Mouse (Mus musculus): ENCODE measurements around the gene Gm21973. TPM values are rescaled to one million over a fixed set of nuclear protein-coding genes. Genes with fewer than 3 reads are reported as not detected.

Gene Gm21973
- polyA plus RNA-seq, 1 experiment: not detected

- Histone ChIP-seq H3K4me3 (replicated peaks; ENCODE audit: insufficient read depth, low read depth, low read length) (no peak overlapping the region), H3K4me1 (ENCODE audit: control insufficient read depth, insufficient read depth, low read length) (no peaks in the 10 kb centered on the region), H3K27ac (ENCODE audit: insufficient read depth, low read length) (no peak overlapping the region), H3K27me3 (ENCODE audit: control insufficient read depth, insufficient read depth, low read length) (no peaks in the 10 kb centered on the region)
- 92% methylated on average over 1 of the region's 1 CpGs for WGBS
- no peak for DNase-seq
- TF ChIP-seq POLR2A (IDR thresholded peaks at IDR 0.05; ENCODE audit: borderline replicate concordance, insufficient read depth, low read length): no peak
- no peak for TF ChIP-seq CTCF (IDR thresholded peaks at IDR 0.05; ENCODE audit: borderline replicate concordance, insufficient read depth, low read depth, low read length)
Measured at GRCm38 (mm10) chr15:10306461-10306860, 18.7 kb upstream of the Gm21973 start.

DNA sequence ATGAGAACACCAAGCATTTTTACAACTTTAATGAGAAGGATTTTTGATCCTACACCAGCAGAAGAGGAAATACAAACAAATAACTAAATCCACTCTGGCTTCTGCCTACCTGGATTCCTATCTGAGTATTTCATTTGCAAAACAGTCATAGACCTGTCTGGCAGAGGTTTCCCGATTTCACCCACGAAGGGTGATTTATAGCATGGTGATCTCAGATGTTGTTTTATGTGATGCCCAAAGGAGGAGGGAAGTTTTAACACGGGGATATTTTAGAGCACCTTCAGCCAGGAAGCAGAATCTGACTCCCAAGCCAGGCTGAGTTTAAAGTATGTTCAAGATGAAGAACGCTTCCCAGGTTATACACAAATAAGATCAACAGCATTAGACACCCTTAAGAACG, 13.4 kb upstream of the Gm21973 start:
- H3K4me1 ChIP-seq (ENCODE audit: control insufficient read depth, insufficient read depth, low read length): no peaks in the 10 kb centered on the region
- H3K27me3 ChIP-seq (ENCODE audit: control insufficient read depth, insufficient read depth, low read length): no peaks in the 10 kb centered on the region
- H3K27ac ChIP-seq (ENCODE audit: insufficient read depth, low read length): no peak overlapping the region
- 87% methylated on average over 5 of the region's 5 CpGs for WGBS
- no peak for DNase-seq
- TF ChIP-seq POLR2A (IDR thresholded peaks at IDR 0.05; ENCODE audit: borderline replicate concordance, insufficient read depth, low read length) (no peak), CTCF (IDR thresholded peaks at IDR 0.05; ENCODE audit: borderline replicate concordance, insufficient read depth, low read depth, low read length) (no peak)
- no peak overlapping the region for H3K4me3 ChIP-seq (replicated peaks; ENCODE audit: insufficient read depth, low read depth, low read length)

DNA sequence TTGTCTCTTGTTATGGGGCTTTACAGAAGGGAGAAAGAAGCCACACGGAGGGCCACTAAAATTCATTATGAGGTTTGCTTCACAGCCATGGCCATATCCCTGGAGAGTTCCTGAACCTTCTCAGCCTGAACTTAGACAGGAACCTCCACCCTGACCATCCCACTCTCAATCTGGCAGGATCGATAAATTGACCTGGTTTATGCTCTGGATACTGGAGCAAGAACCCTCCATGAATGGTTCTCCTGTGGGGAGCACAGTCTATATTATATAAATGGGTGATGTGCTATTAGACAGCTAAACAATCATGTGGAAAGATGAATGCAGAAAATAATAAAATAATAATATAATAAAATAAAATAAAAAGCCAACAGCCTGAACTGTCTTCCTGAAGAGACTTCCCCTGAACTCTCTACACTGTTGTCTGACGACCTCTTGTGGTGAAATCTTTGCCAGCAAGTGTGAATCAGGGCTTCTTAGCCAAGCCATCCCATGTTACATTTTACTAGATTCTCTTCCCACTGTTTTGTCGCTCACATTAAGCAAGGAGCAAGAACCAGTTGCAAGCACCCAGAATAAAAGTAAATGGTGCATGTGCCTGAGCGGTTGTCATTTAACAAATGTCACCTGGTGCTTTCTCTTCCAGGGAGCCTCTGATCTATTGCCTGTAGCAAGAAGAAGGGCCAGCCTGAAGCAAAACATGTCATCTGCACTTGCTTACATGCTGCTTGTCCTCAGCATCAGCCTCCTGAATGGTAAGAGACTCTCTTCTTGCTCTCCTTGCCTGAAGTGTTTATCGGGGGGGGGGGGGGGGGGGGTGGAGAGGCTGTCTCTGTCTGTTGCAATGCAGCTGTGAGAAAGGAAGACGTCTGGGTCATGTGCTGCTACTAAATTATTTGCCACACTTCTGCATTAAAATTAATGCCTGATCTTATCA, 11.4 kb upstream of the Gm21973 start:
- WGBS: 51% methylated on average over 7 of the region's 7 CpGs
- no peak overlapping the region for H3K4me3 ChIP-seq (replicated peaks; ENCODE audit: insufficient read depth, low read depth, low read length)

DNA sequence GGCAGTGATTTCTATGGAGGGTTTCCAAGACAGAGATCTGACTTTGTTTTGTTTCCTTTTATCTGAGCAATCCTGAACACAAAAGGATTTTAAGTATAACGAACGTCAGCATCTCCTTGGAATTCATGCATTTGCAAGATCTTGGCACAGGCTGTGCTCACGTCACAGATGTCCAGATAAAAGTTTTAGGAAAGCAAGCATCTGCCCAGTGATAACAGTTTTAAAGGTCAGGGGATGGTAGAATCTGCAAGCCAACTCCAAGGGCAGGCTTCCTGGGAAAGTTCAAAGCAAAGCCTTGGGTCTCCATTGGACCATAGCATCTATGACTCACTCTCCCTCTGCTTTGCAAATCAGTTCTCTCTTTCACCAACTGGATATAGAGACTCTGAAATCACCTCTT, 5.4 kb downstream of the Gm21973 start:
- Histone ChIP-seq H3K27me3 (ENCODE audit: control insufficient read depth, insufficient read depth, low read length) (no peaks in the 10 kb centered on the region; the same call in 1 of the 2 replicates), H3K4me3 (replicated peaks; ENCODE audit: insufficient read depth, low read depth, low read length) (no peak overlapping the region), H3K27ac (ENCODE audit: insufficient read depth, low read length) (no peak overlapping the region), H3K4me1 (ENCODE audit: control insufficient read depth, insufficient read depth, low read length) (no peaks in the 10 kb centered on the region)
- no peak for DNase-seq
- WGBS: 47% methylated on average over 3 of the region's 3 CpGs
- TF ChIP-seq CTCF (IDR thresholded peaks at IDR 0.05; ENCODE audit: borderline replicate concordance, insufficient read depth, low read depth, low read length) (no peak), POLR2A (IDR thresholded peaks at IDR 0.05; ENCODE audit: borderline replicate concordance, insufficient read depth, low read length) (no peak)

More for the DNA sequence above, 11.4 kb upstream of the Gm21973 start:
- no peak overlapping the region for H3K27ac ChIP-seq (ENCODE audit: insufficient read depth, low read length)
- TF ChIP-seq POLR2A (IDR thresholded peaks at IDR 0.05; ENCODE audit: borderline replicate concordance, insufficient read depth, low read length): no peak
- TF ChIP-seq CTCF (IDR thresholded peaks at IDR 0.05; ENCODE audit: borderline replicate concordance, insufficient read depth, low read depth, low read length): no peak
- no peaks in the 10 kb centered on the region for H3K4me1 ChIP-seq (ENCODE audit: control insufficient read depth, insufficient read depth, low read length)
- peak; percentile 9 to 11 for DNase-seq
- H3K27me3 ChIP-seq (ENCODE audit: control insufficient read depth, insufficient read depth, low read length): no peaks in the 10 kb centered on the region

- TF ChIP-seq POLR2A (IDR thresholded peaks at IDR 0.05; ENCODE audit: borderline replicate concordance, insufficient read depth, low read length): no peak
- no peak for TF ChIP-seq CTCF (IDR thresholded peaks at IDR 0.05; ENCODE audit: borderline replicate concordance, insufficient read depth, low read depth, low read length)
- DNase-seq: no peak
- 94% methylated on average over 1 of the region's 1 CpGs for WGBS
- no peak overlapping the region for H3K27ac ChIP-seq (ENCODE audit: insufficient read depth, low read length)
- no peak overlapping the region for H3K4me3 ChIP-seq (replicated peaks; ENCODE audit: insufficient read depth, low read depth, low read length)
- no peaks in the 10 kb centered on the region for H3K4me1 ChIP-seq (ENCODE audit: control insufficient read depth, insufficient read depth, low read length)
- H3K27me3 ChIP-seq (ENCODE audit: control insufficient read depth, insufficient read depth, low read length): no peaks in the 10 kb centered on the region; the same call in 1 of the 2 replicates
Measured at GRCm38 (mm10) chr15:10332566-10332965, 7.4 kb downstream of the Gm21973 start.

DNA sequence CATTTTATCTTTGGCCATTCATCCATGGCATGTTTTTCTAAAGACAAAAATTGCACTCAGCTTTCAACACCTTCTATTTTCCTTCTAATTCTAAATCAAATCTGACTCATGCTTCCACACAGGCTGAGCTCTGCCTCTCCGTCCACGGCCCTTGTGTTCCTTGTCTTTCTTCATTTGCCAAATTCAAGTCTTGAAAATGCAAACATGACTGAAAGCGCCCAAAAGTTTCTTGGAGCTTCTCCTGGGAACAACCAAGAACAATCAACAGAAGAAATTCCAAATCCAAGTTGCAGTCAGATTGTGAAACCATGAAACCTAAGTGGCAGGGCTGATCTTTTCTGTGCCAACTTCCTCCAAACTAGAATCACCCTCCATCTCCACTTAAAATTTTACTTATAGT, 13.4 kb downstream of the Gm21973 start:
- Histone ChIP-seq H3K4me3 (replicated peaks; ENCODE audit: insufficient read depth, low read depth, low read length) (no peak overlapping the region), H3K4me1 (ENCODE audit: control insufficient read depth, insufficient read depth, low read length) (no peaks in the 10 kb centered on the region), H3K27ac (ENCODE audit: insufficient read depth, low read length) (no peak overlapping the region), H3K27me3 (ENCODE audit: control insufficient read depth, insufficient read depth, low read length) (no peaks in the 10 kb centered on the region)
- no peak for DNase-seq
- TF ChIP-seq CTCF (IDR thresholded peaks at IDR 0.05; ENCODE audit: borderline replicate concordance, insufficient read depth, low read depth, low read length): no peak
- TF ChIP-seq POLR2A (IDR thresholded peaks at IDR 0.05; ENCODE audit: borderline replicate concordance, insufficient read depth, low read length): no peak
- WGBS: 73% methylated on average over 3 of the region's 3 CpGs

DNA sequence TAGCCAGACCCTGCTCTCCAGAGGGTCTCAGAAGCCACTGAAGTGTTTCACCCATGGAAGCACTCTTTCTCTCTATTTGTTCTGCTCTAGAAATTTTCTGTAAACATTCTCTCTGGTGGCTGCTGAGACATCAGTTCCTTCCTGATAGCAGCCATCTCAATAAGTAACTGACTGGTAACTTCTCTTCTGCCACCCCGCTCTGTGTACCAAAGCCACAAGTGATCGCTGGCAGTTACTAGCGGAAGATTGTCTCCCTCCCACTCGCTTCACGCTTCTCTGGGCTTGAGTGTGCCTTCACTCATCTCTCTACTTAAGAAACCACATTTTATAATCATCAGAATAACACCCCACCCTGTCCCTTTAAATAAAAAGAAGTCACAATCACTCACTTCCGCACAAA, 21.9 kb downstream of the Gm21973 start:
- TF ChIP-seq POLR2A (IDR thresholded peaks at IDR 0.05; ENCODE audit: borderline replicate concordance, insufficient read depth, low read length) (no peak), CTCF (IDR thresholded peaks at IDR 0.05; ENCODE audit: borderline replicate concordance, insufficient read depth, low read depth, low read length) (no peak)
- Histone ChIP-seq H3K27me3 (ENCODE audit: control insufficient read depth, insufficient read depth, low read length) (no peaks in the 10 kb centered on the region), H3K27ac (ENCODE audit: insufficient read depth, low read length) (no peak overlapping the region), H3K4me1 (ENCODE audit: control insufficient read depth, insufficient read depth, low read length) (no peaks in the 10 kb centered on the region), H3K4me3 (replicated peaks; ENCODE audit: insufficient read depth, low read depth, low read length) (no peak overlapping the region)
- DNase-seq: no peak
- 81% methylated on average over 6 of the region's 6 CpGs for WGBS

Data from cerebellum, adult 2 months (tissue).